Mouse (Mus musculus) liver, postnatal 0 days (tissue): ENCODE data around the gene Ttpal.

Experiments used
- CTCF ChIP-seq: sonication (generic); IDR thresholded peaks from 2 replicates; pipeline ENCODE4 v1.5.1; 2016; ENCODE audit warnings: antibody characterized with exemption, low read depth
- EP300 ChIP-seq: IDR thresholded peaks from 2 replicates; pipeline ENCODE4 v1.6.1; 2016; ENCODE audit warnings: antibody characterized with exemption, low read depth, mild to moderate bottlenecking

DNA sequence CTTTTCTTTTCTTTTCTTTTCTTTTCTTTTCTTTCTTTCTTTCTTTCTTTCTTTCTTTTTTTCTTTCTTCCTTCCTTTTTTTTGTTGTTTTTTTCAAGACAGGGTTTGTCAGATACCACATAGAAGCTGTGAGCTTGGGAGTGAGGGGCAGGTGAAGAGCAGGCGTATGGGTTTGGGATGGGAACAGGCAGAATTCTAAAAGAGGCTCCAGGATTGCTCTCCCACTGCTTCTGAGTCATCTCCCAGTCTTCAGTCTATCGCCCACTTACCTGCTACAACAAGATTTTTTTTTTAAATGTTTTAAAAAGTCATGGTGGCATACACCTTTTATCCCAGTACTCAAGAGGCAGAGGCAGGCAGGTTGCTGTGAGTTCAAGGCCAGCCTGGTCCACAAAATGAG lies 24.1 kb upstream of the Ttpal start:
- TF ChIP-seq CTCF, result no peak
- no peak for TF ChIP-seq EP300
